Comparison of ENCODE assay signal across 12 mouse cellular contexts in genomic region chr13:56087936-56088335, GRCm38 (mm10). TPM values are rescaled to one million over a fixed set of nuclear protein-coding genes. Genes with fewer than 3 reads are reported as not detected.
DNase-seq lines count a peak whose midpoint lies in the region; ATAC-seq lines count a peak whose summit lies in the region.
"Had no signal": no experiment of that assay in that cellular context is flagged by ENCODE, and none has a peak within 500 bp of the region (broad histone marks: within the 10 kb centered on the region; RNA-seq: fewer than 3 reads in every experiment).

No protein-coding gene starts in this region.

- ATAC-seq in kidney, embryonic 15.5 days (replicated peaks; ENCODE audit: low FRiP score), result peak; percentile 61
- ATAC-seq in heart, embryonic 15.5 days (replicated peaks; ENCODE audit: insufficient number of reproducible peaks, insufficient read depth, low FRiP score, low read depth), result peak; percentile 85
- ATAC-seq: inflammation-experienced regulatory T-cells, adult 6 months had no signal

- no peaks in the 10 kb centered on the region for H3K9me3 ChIP-seq in kidney, embryonic 15.5 days (replicated peaks)
- no peaks in the 10 kb centered on the region for H3K9me3 ChIP-seq in heart, embryonic 15.5 days (replicated peaks)

- H3K36me3 ChIP-seq in kidney, embryonic 15.5 days, result peaks cover 93% of the 10 kb centered on the region
- H3K36me3 ChIP-seq in heart, embryonic 15.5 days, result peaks cover 35% of the 10 kb centered on the region

- 0 out of 2 replicates have a peak overlapping the region, but pooled peaks have one; percentile 18 for H3K27ac ChIP-seq in kidney, embryonic 15.5 days
- H3K27ac ChIP-seq in heart, embryonic 15.5 days, result peak overlapping the region; percentile 86
- H3K27ac ChIP-seq: macrophage had no signal

- DNase-seq in kidney, adult 18-20 months, result no peak
- peak; percentile 38 for DNase-seq in heart, adult 8-10 months (ENCODE audit: low spot score)
- DNase-seq in kidney, postnatal 36 days, result peak; percentile 9 to 32
- no peak for DNase-seq in cerebellum, adult 8-10 months
- DNase-seq in embryo, embryonic 10 days (ENCODE audit: low spot score), result no peak
- no peak for DNase-seq in left cerebral cortex, adult 9 months (ENCODE audit: low spot score in 2 of 2)
- DNase-seq: cerebellum, postnatal 10 days; lung, adult 18-20 months had no signal

- no peak overlapping the region for H3K9ac ChIP-seq in kidney, embryonic 15.5 days
- H3K9ac ChIP-seq in heart, embryonic 15.5 days, result no peak overlapping the region; the same call in 1 of the 2 replicates

- peaks cover 31% of the 10 kb centered on the region for H3K4me1 ChIP-seq in kidney, embryonic 15.5 days
- H3K4me1 ChIP-seq in heart, embryonic 15.5 days (replicated peaks), result peaks cover 56% of the 10 kb centered on the region

- H3K27me3 ChIP-seq in kidney, embryonic 15.5 days, result no peaks in the 10 kb centered on the region
- H3K27me3 ChIP-seq in heart, embryonic 15.5 days, result no peaks in the 10 kb centered on the region

- no peak overlapping the region for H3K4me3 ChIP-seq in kidney, embryonic 15.5 days (replicated peaks)
- H3K4me3 ChIP-seq in heart, embryonic 15.5 days, result no peak overlapping the region

- 47% methylated on average over 19 of the region's 19 CpGs for WGBS in kidney, embryonic 15.5 days
- 42% methylated on average over 19 of the region's 19 CpGs for WGBS in heart, embryonic 15.5 days

- H3K4me2 ChIP-seq in kidney, embryonic 15.5 days, result no peak overlapping the region
- 0 out of 2 replicates have a peak overlapping the region, but pooled peaks have one; percentile 1 for H3K4me2 ChIP-seq in heart, embryonic 15.5 days

RNA-seq across cellular contexts. Expression of gene H2afy, which starts 48.2 kb away (rescaled TPM):
- 395 and 406 TPM in 2 replicates for polyA plus RNA-seq in kidney, embryonic 15.5 days (2015; fragmentation: Nextera tagmentation; extraction: Ambion mirVana)
- 10 to 100 TPM; 39.0 to 48.2 (median 45.6) TPM for total RNA-seq in heart, adult 8-10 months (2022)
- polyA plus RNA-seq in heart, embryonic 15.5 days (2015; fragmentation: Nextera tagmentation; extraction: Ambion mirVana), result 98.9 and 135 TPM in 2 replicates

Comparison
In these comparisons a context has a peak if more than half of its experiments do, and no peak if none do; other contexts are left out.
1. DNase-seq: peak in heart, adult 8-10 months (single experiment) and kidney, postnatal 36 days (2 of 2); none in kidney, adult 18-20 months (single experiment), cerebellum, adult 8-10 months (single experiment), embryo, embryonic 10 days (single experiment) and left cerebral cortex, adult 9 months (0 of 2).